Comparison of ENCODE assay signal across 32 mouse cellular contexts in genomic region chr4:56909568-56909967, GRCm38 (mm10). TPM values are rescaled to one million over a fixed set of nuclear protein-coding genes. Genes with fewer than 3 reads are reported as not detected.
DNase-seq lines count a peak whose midpoint lies in the region; ATAC-seq and TF ChIP-seq lines count a peak whose summit lies in the region.
"Had no signal": no experiment of that assay in that cellular context is flagged by ENCODE, and none has a peak within 500 bp of the region (broad histone marks: within the 10 kb centered on the region; RNA-seq: fewer than 3 reads in every experiment).

No protein-coding gene starts in this region.

- no peaks in the 10 kb centered on the region for H3K27me3 ChIP-seq in limb, embryonic 11.5 days (ENCODE audit: control insufficient read depth, insufficient read depth, low read length)
- no peaks in the 10 kb centered on the region for H3K27me3 ChIP-seq in stomach, postnatal 0 days (ENCODE audit: control insufficient read depth, insufficient read depth, low read length)
- H3K27me3 ChIP-seq: CH12.LX; embryonic facial prominence, embryonic 13.5 days; heart, embryonic 12.5 days; hindbrain, embryonic 13.5 days; liver, embryonic 15.5 days; lung, embryonic 15.5 days; midbrain, embryonic 13.5 days; neural tube, embryonic 13.5 days had no signal

- peak; percentile 30 for TF ChIP-seq EP300 in stomach, postnatal 0 days (optimal IDR thresholded peaks at IDR 0.05)

- H3K36me3 ChIP-seq in limb, embryonic 11.5 days (ENCODE audit: control insufficient read depth, insufficient read depth, low read length): peaks cover 3% of the 10 kb centered on the region; the same call in 1 of the 2 replicates
- peaks cover 12% of the 10 kb centered on the region; the same call in 1 of the 2 replicates for H3K36me3 ChIP-seq in stomach, postnatal 0 days (ENCODE audit: control insufficient read depth, insufficient read depth, low read length)

- WGBS in limb, embryonic 11.5 days: 29% methylated on average over 3 of the region's 3 CpGs
- 69% methylated on average over 3 of the region's 3 CpGs for WGBS in stomach, postnatal 0 days

- no peak overlapping the region for H3K4me2 ChIP-seq in limb, embryonic 11.5 days (ENCODE audit: low read depth, severe bottlenecking)
- H3K4me2 ChIP-seq in stomach, postnatal 0 days (replicated peaks; ENCODE audit: low read depth): no peak overlapping the region
- H3K4me2 ChIP-seq: embryonic facial prominence, embryonic 13.5 days; heart, embryonic 12.5 days; hindbrain, embryonic 13.5 days; liver, embryonic 15.5 days; lung, embryonic 15.5 days; midbrain, embryonic 13.5 days; neural tube, embryonic 13.5 days had no signal

- H3K4me1 ChIP-seq in limb, embryonic 11.5 days (ENCODE audit: control insufficient read depth, insufficient read depth, low read length): peaks cover 7% of the 10 kb centered on the region; the same call in 1 of the 2 replicates
- H3K4me1 ChIP-seq in stomach, postnatal 0 days (replicated peaks; ENCODE audit: control insufficient read depth, insufficient read depth): no peaks in the 10 kb centered on the region
- H3K4me1 ChIP-seq: hindbrain, embryonic 13.5 days; liver, embryonic 15.5 days; lung, embryonic 15.5 days; midbrain, embryonic 13.5 days; neural tube, embryonic 13.5 days had no signal

- no peak overlapping the region for H3K9ac ChIP-seq in limb, embryonic 11.5 days (ENCODE audit: low read length)
- no peak overlapping the region for H3K9ac ChIP-seq in stomach, postnatal 0 days (ENCODE audit: low read length)
- H3K9ac ChIP-seq: embryonic facial prominence, embryonic 13.5 days; heart, embryonic 12.5 days; hindbrain, embryonic 13.5 days; liver, embryonic 15.5 days; lung, embryonic 15.5 days; midbrain, embryonic 13.5 days; neural tube, embryonic 13.5 days had no signal

- H3K4me3 ChIP-seq in limb, embryonic 11.5 days (ENCODE audit: low read depth, low read length): no peak overlapping the region
- no peak overlapping the region for H3K4me3 ChIP-seq in stomach, postnatal 0 days (ENCODE audit: low read depth, low read length)
- H3K4me3 ChIP-seq: embryonic facial prominence, embryonic 13.5 days; gastrocnemius, adult 2 months; heart, embryonic 12.5 days; hindbrain, embryonic 13.5 days; layer of hippocampus, adult 2 months; left cerebral cortex, adult 2 months; liver, embryonic 15.5 days; lung, embryonic 15.5 days; midbrain, embryonic 13.5 days; neural tube, embryonic 13.5 days had no signal

- no peaks in the 10 kb centered on the region for H3K9me3 ChIP-seq in limb, embryonic 11.5 days (ENCODE audit: control insufficient read depth, low read length)
- H3K9me3 ChIP-seq in stomach, postnatal 0 days (ENCODE audit: control insufficient read depth, low read length): no peaks in the 10 kb centered on the region
- H3K9me3 ChIP-seq: embryonic facial prominence, embryonic 13.5 days; G1E; heart, embryonic 12.5 days; hindbrain, embryonic 13.5 days; liver, embryonic 15.5 days; lung, embryonic 15.5 days; midbrain, embryonic 13.5 days; neural tube, embryonic 13.5 days had no signal

- peak; percentile 7 for DNase-seq in embryo, embryonic 10.5 days (ENCODE audit: low spot score)
- DNase-seq in embryo, embryonic 10 days (ENCODE audit: low spot score): no peak
- DNase-seq in right cerebral cortex, adult 18-20 months: peak; percentile 30
- DNase-seq in right cerebral cortex, postnatal 14 days: no peak
- peak; percentile 48 for DNase-seq in limb, embryonic 11.5 days (ENCODE audit: low spot score)
- no peak for DNase-seq in stomach, postnatal 0 days (ENCODE audit: low spot score)
- no peak for DNase-seq in adrenal gland, postnatal 10 days
- DNase-seq: adrenal gland, adult 8-10 months; cerebellum, adult 11 months; cerebellum, adult 9-10 months; cerebellum, postnatal 36 days; gastrocnemius, adult 2 months; gastrocnemius, postnatal 36 days; heart, adult 18-20 months; heart, postnatal 4 days; kidney, adult 11 months; kidney, postnatal 36 days; right cerebral cortex, postnatal 4 days; thymus, postnatal 4 days had no signal

- peak; percentile 76; the same call in 1 of the 2 replicates for ATAC-seq in limb, embryonic 11.5 days (ENCODE audit: insufficient number of reproducible peaks, low FRiP score, low TSS enrichment, low read depth)
- no peak for ATAC-seq in stomach, postnatal 0 days (ENCODE audit: low FRiP score, low TSS enrichment)
- ATAC-seq in erythroid progenitor cell, adult 5-6 weeks (replicated peaks; ENCODE audit: low FRiP score, poor library complexity, severe bottlenecking): no peak
- ATAC-seq: forebrain, embryonic 16.5 days; midbrain, embryonic 13.5 days had no signal

- peak overlapping the region; percentile 43; the same call in 1 of the 2 replicates for H3K27ac ChIP-seq in limb, embryonic 11.5 days (replicated peaks; ENCODE audit: low read depth, low read length)
- no peak overlapping the region for H3K27ac ChIP-seq in stomach, postnatal 0 days (replicated peaks)
- H3K27ac ChIP-seq: embryonic facial prominence, embryonic 13.5 days; gastrocnemius, adult 2 months; hindbrain, embryonic 13.5 days; layer of hippocampus, adult 2 months; left cerebral cortex, adult 2 months; liver, embryonic 15.5 days; lung, embryonic 15.5 days; midbrain, embryonic 13.5 days; neural tube, embryonic 13.5 days had no signal

- TF ChIP-seq CTCF in stomach, postnatal 0 days (IDR thresholded peaks at IDR 0.05; ENCODE audit: low read depth): no peak

RNA-seq across cellular contexts. Expression of gene Tmem245, which starts 37.7 kb away (rescaled TPM):
- polyA plus RNA-seq in limb, embryonic 11.5 days (2014; fragmentation: Nextera tagmentation; extraction: Ambion mirVana): 8.8 and 9.4 TPM in 2 replicates
- 4.0 and 4.9 TPM in 2 replicates for polyA plus RNA-seq in stomach, postnatal 0 days (2015; fragmentation: Nextera tagmentation; extraction: Ambion mirVana)
- total RNA-seq in erythroid progenitor cell, adult 5-6 weeks (2015; ENCODE audit: low replicate concordance): 5.4 and 7.5 TPM in 2 replicates
- 0.68 and 3.2 TPM in 2 replicates for total RNA-seq in erythroid progenitor cell, adult 5-6 weeks (2017; ENCODE audit: low replicate concordance)
- 10 to 100 TPM; 33.4 to 45.3 TPM for total RNA-seq in adrenal gland, postnatal 10 days (2021)

RNA-seq across cellular contexts. Expression of gene Ctnnal1, which starts 44.6 kb away (rescaled TPM):
- 36.2 and 37.7 TPM in 2 replicates for polyA plus RNA-seq in limb, embryonic 11.5 days (2014; fragmentation: Nextera tagmentation; extraction: Ambion mirVana)
- 9.2 and 9.3 TPM in 2 replicates for polyA plus RNA-seq in stomach, postnatal 0 days (2015; fragmentation: Nextera tagmentation; extraction: Ambion mirVana)
- total RNA-seq in erythroid progenitor cell, adult 5-6 weeks (2015; ENCODE audit: low replicate concordance): 0.36 and 0.84 TPM in 2 replicates
- total RNA-seq in erythroid progenitor cell, adult 5-6 weeks (2017; ENCODE audit: low replicate concordance): 3.7 and 5.5 TPM in 2 replicates
- 10 to 100 TPM; 17.0 to 18.6 TPM for total RNA-seq in adrenal gland, postnatal 10 days (2021)

Comparison
In these comparisons a context has a peak if more than half of its experiments do, and no peak if none do; other contexts are left out.
1. DNase-seq: peak in embryo, embryonic 10.5 days (single experiment), right cerebral cortex, adult 18-20 months (single experiment) and limb, embryonic 11.5 days (single experiment); none in embryo, embryonic 10 days (single experiment), right cerebral cortex, postnatal 14 days (single experiment), stomach, postnatal 0 days (single experiment) and adrenal gland, postnatal 10 days (single experiment).
2. RNA of gene Tmem245, which starts 37.7 kb away (total RNA-seq): 33.4 to 45.3 TPM in adrenal gland, postnatal 10 days; 0.68 to 7.5 TPM in erythroid progenitor cell, adult 5-6 weeks; every median in the first group is over 4 times any median in the second.